Mouse (Mus musculus): ENCODE results near the gene Babam2. TPM values are rescaled to one million over a fixed set of nuclear protein-coding genes. Genes with fewer than 3 reads are reported as not detected.

The Babam2 gene
- total and polyA plus RNA-seq, 3 experiments: 44.6 to 214 (median 65.0) TPM

DNA sequence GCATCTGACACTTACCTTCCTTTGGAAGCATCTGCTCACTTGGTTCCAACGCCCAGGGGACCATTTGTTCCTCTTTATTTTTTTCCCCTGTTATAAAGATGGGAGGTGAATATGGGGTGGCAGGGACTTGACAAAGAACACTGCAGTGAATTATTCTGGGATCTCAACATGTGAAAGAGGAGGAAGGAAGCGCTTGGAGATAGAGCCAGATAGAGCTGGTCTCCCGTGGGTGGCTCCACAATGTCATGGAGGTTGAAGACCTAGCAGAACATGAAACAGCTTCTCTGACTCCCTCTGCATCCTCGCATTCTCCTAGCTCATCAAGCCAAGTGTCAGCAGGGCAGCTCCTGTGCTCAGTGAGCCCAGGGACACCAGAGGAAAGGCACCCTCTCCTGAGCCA is 312.6 kb downstream of the Babam2 start:
- no peak for DNase-seq (ENCODE audit: low spot score)
- Histone ChIP-seq H3K4me3 (ENCODE audit: low read depth, low read length) (no peak overlapping the region), H3K9me3 (replicated peaks) (no peaks in the 10 kb centered on the region), H3K36me3 (replicated peaks) (peaks cover 56% of the 10 kb centered on the region), H3K27me3 (ENCODE audit: insufficient read depth, low read length) (no peaks in the 10 kb centered on the region), H3K4me1 (ENCODE audit: insufficient read depth, low read depth, low read length) (no peaks in the 10 kb centered on the region)
- TF ChIP-seq GATA1 (IDR thresholded peaks at IDR 0.05; ENCODE audit: borderline replicate concordance, low read length) (no peak), CTCF (IDR thresholded peaks at IDR 0.05; ENCODE audit: low read depth, low read length) (no peak), POLR2AphosphoS5 (IDR thresholded peaks at IDR 0.05; ENCODE audit: insufficient replicate concordance, low read depth, low read length) (no peak), TAL1 (conservative IDR thresholded peaks at IDR 0.05; ENCODE audit: low read depth, low read length) (no peak), GATA2 (IDR thresholded peaks at IDR 0.05; ENCODE audit: borderline replicate concordance, low read depth, low read length) (no peak)
- ATAC-seq (ENCODE audit: extremely low read depth, insufficient number of reproducible peaks, low FRiP score, poor library complexity, severe bottlenecking): no peak

DNA sequence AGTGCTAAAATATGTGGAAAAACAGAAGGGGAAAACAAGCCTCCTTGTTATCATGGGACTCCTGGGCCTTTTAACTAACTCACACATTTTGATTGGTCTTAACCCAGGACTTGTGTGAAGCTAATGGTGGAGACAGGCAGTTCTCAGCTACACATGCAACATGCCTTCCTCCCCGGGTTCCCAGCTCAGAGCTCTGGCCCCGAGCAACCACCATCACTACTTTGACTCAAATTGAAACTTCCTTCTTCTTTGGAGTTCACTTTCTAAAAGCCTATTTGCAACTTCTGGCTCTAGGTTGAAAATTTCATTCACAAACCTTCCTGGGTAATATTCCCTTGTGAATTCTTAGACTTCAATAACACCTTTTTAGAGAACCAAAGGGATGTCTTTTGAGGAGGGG is 315.6 kb downstream of the Babam2 start:
- TF ChIP-seq GATA1 (IDR thresholded peaks at IDR 0.05; ENCODE audit: borderline replicate concordance, low read length) (no peak), GATA2 (IDR thresholded peaks at IDR 0.05; ENCODE audit: borderline replicate concordance, low read depth, low read length) (no peak)
- Histone ChIP-seq H3K36me3 (replicated peaks) (peaks cover 53% of the 10 kb centered on the region), H3K4me1 (ENCODE audit: insufficient read depth, low read depth, low read length) (no peaks in the 10 kb centered on the region), H3K9me3 (replicated peaks) (no peaks in the 10 kb centered on the region), H3K27me3 (ENCODE audit: insufficient read depth, low read length) (no peaks in the 10 kb centered on the region), H3K4me3 (ENCODE audit: low read depth, low read length) (no peak overlapping the region)
- DNase-seq (ENCODE audit: low spot score) (no peak), ATAC-seq (ENCODE audit: extremely low read depth, insufficient number of reproducible peaks, low FRiP score, poor library complexity, severe bottlenecking) (no peak)

DNA sequence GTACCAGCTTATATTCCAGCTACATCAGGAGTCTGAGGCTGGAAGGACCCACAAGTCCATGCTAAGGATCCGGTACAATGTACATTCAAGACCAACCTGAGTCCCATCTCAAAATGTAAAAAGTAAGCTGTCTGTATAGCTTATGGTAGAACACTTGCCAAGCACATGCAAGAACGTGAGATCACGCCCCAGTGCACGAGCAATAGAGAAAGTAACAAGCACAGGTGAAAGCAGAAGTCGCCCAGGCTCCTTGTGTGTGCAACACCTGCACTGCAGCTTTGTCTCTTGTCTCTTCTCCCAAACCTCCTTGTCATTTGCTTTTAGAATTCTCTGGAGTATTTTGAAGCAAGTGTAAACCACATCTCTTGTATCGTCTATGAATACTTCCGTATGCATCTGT is 317.3 kb downstream of the Babam2 start:
- no peak for ATAC-seq (ENCODE audit: extremely low read depth, insufficient number of reproducible peaks, low FRiP score, poor library complexity, severe bottlenecking)

GRCm38 (mm10) chr5:32015949-32016478 is 318.5 kb downstream of the Babam2 start:
- no peak for DNase-seq (ENCODE audit: low spot score)
- no peak overlapping the region for H3K4me3 ChIP-seq (ENCODE audit: low read depth, low read length)
- H3K27me3 ChIP-seq (ENCODE audit: insufficient read depth, low read length): no peaks in the 10 kb centered on the region
- H3K36me3 ChIP-seq (replicated peaks): peaks cover 35% of the 10 kb centered on the region
- no peak for ATAC-seq (ENCODE audit: extremely low read depth, insufficient number of reproducible peaks, low FRiP score, poor library complexity, severe bottlenecking)
- no peaks in the 10 kb centered on the region for H3K4me1 ChIP-seq (ENCODE audit: insufficient read depth, low read depth, low read length)
- TF ChIP-seq GATA1 (IDR thresholded peaks at IDR 0.05; ENCODE audit: borderline replicate concordance, low read length): no peak
- no peak for TF ChIP-seq CTCF (IDR thresholded peaks at IDR 0.05; ENCODE audit: low read depth, low read length)
- TF ChIP-seq POLR2AphosphoS5 (IDR thresholded peaks at IDR 0.05; ENCODE audit: insufficient replicate concordance, low read depth, low read length): no peak
- TF ChIP-seq GATA2 (IDR thresholded peaks at IDR 0.05; ENCODE audit: borderline replicate concordance, low read depth, low read length): no peak
- no peak for TF ChIP-seq TAL1 (conservative IDR thresholded peaks at IDR 0.05; ENCODE audit: low read depth, low read length)
- H3K9me3 ChIP-seq (replicated peaks): no peaks in the 10 kb centered on the region

More for the DNA sequence above, 317.3 kb downstream of the Babam2 start:
- H3K36me3 ChIP-seq (replicated peaks): peaks cover 47% of the 10 kb centered on the region
- DNase-seq (ENCODE audit: low spot score): no peak
- no peak for TF ChIP-seq POLR2AphosphoS5 (IDR thresholded peaks at IDR 0.05; ENCODE audit: insufficient replicate concordance, low read depth, low read length)
- TF ChIP-seq CTCF (IDR thresholded peaks at IDR 0.05; ENCODE audit: low read depth, low read length): no peak
- TF ChIP-seq GATA2 (IDR thresholded peaks at IDR 0.05; ENCODE audit: borderline replicate concordance, low read depth, low read length): no peak
- no peak for TF ChIP-seq TAL1 (conservative IDR thresholded peaks at IDR 0.05; ENCODE audit: low read depth, low read length)
- TF ChIP-seq GATA1 (IDR thresholded peaks at IDR 0.05; ENCODE audit: borderline replicate concordance, low read length): no peak
- no peaks in the 10 kb centered on the region for H3K9me3 ChIP-seq (replicated peaks)
- H3K4me3 ChIP-seq (ENCODE audit: low read depth, low read length): no peak overlapping the region
- H3K27me3 ChIP-seq (ENCODE audit: insufficient read depth, low read length): no peaks in the 10 kb centered on the region
- H3K4me1 ChIP-seq (ENCODE audit: insufficient read depth, low read depth, low read length): no peaks in the 10 kb centered on the region

DNA sequence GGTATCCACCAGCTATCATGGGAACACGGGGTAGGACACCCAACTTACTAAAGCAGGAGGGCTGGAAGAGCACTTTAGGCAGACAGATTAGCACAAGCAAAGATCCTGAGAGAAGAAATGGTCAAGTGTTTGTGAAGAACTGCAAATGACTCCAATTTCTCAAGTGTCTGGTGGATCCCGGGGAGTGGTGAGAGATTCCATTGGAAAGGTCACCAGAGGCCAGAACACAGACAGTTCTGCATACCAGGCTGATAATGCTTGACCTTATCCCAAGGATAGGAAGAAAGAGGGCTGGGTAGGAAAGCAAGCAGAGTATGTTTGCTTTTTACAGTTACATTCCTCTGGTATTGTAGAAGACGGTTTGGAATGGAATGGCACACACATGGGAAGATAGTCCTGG is 320.2 kb downstream of the Babam2 start:
- Histone ChIP-seq H3K36me3 (replicated peaks) (peaks cover 29% of the 10 kb centered on the region), H3K4me1 (ENCODE audit: insufficient read depth, low read depth, low read length) (no peaks in the 10 kb centered on the region), H3K4me3 (ENCODE audit: low read depth, low read length) (no peak overlapping the region), H3K9me3 (replicated peaks) (no peaks in the 10 kb centered on the region), H3K27me3 (ENCODE audit: insufficient read depth, low read length) (no peaks in the 10 kb centered on the region)
- DNase-seq (ENCODE audit: low spot score) (no peak), ATAC-seq (ENCODE audit: extremely low read depth, insufficient number of reproducible peaks, low FRiP score, poor library complexity, severe bottlenecking) (no peak)
- no peak for TF ChIP-seq TAL1 (conservative IDR thresholded peaks at IDR 0.05; ENCODE audit: low read depth, low read length)
- no peak for TF ChIP-seq GATA2 (IDR thresholded peaks at IDR 0.05; ENCODE audit: borderline replicate concordance, low read depth, low read length)
- TF ChIP-seq CTCF (IDR thresholded peaks at IDR 0.05; ENCODE audit: low read depth, low read length): no peak
- no peak for TF ChIP-seq POLR2AphosphoS5 (IDR thresholded peaks at IDR 0.05; ENCODE audit: insufficient replicate concordance, low read depth, low read length)
- TF ChIP-seq GATA1 (IDR thresholded peaks at IDR 0.05; ENCODE audit: borderline replicate concordance, low read length): no peak

GRCm38 (mm10) chr5:32018276-32018675 is 320.8 kb downstream of the Babam2 start:
- DNase-seq (ENCODE audit: low spot score) (no peak), ATAC-seq (ENCODE audit: extremely low read depth, insufficient number of reproducible peaks, low FRiP score, poor library complexity, severe bottlenecking) (no peak)
- Histone ChIP-seq H3K36me3 (replicated peaks) (peaks cover 29% of the 10 kb centered on the region), H3K27me3 (ENCODE audit: insufficient read depth, low read length) (no peaks in the 10 kb centered on the region), H3K9me3 (replicated peaks) (no peaks in the 10 kb centered on the region), H3K4me1 (ENCODE audit: insufficient read depth, low read depth, low read length) (no peaks in the 10 kb centered on the region), H3K4me3 (ENCODE audit: low read depth, low read length) (no peak overlapping the region)
- no peak for TF ChIP-seq POLR2AphosphoS5 (IDR thresholded peaks at IDR 0.05; ENCODE audit: insufficient replicate concordance, low read depth, low read length)
- no peak for TF ChIP-seq CTCF (IDR thresholded peaks at IDR 0.05; ENCODE audit: low read depth, low read length)
- no peak for TF ChIP-seq GATA2 (IDR thresholded peaks at IDR 0.05; ENCODE audit: borderline replicate concordance, low read depth, low read length)
- TF ChIP-seq GATA1 (IDR thresholded peaks at IDR 0.05; ENCODE audit: borderline replicate concordance, low read length): no peak
- no peak for TF ChIP-seq TAL1 (conservative IDR thresholded peaks at IDR 0.05; ENCODE audit: low read depth, low read length)
